Mouse (Mus musculus) liver, adult (tissue): Measurements from ENCODE around the gene Cep89.

ENCODE experiments used
- GATA4 ChIP-seq: IDR thresholded peaks from 2 replicates; pipeline ENCODE4 v1.6.1; 2014; ENCODE audit warnings: mild to moderate bottlenecking, low read length; ENCODE audit not compliant: insufficient replicate concordance

Gene Cep89

DNA sequence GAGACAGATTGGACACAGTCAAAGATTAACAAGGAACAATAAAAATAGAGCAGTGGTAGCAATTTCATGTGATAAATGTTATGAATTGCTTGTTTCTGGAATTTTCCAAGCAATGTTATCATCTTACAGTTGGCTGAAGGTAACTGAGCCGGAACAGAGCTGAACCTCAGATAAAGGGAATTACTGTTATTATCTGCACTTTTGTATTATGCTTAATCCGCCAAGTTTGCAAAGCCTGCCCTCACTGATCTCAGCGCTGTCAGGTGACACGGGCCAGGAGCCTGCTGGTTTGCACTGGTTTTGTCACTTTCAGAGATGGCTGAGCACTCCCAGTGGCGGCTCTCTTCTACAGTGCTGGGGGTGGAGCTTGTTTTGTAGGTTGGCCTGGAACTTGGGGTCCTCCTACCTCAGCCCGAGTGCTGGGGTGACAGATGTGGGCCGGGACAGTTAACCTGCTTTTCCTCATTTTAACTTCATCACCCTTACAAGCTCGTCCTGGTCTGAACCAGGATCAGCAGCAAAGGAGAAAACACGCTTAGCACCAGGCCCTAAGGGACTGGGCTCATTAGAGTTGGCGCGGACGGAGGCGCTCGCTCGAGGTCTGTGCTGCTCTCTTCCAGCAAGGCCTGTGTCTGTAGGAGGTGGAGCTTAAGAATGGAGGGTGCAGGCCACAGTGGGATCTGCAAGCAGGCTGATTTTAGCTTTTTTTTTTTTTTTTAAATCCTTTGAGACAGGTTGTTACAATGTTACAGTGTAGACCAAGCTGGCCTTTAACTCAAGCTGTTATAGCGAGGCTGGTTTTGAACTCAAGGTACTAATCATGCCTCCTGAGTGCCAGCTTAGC, 23.5 kb upstream of the Cep89 start:
- TF ChIP-seq GATA4, result peak; percentile 67; the same call in 1 of the 2 replicates

- no peak for TF ChIP-seq GATA4
Measured at GRCm38 (mm10) chr7:35374265-35374664, 22.6 kb upstream of the Cep89 start.

DNA sequence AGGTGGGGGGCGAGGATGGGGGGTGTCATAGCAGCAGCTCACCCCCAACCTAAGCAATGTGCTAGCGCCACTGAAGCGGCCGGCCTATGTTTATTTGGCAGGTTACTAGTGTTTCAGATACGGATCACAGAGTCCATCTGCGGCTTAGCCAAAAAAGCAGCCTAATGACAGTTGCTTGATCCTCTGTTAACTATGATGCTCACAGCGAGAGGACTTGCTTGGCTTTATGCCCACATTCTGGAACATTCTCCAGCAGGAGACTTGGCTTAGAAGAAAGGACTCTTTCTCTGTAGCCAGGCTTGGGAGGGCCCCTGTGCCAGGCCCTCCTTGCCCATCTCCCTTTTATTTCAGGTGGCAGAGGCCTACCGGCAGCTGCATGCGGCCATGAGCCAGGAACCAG, 20.2 kb upstream of the Cep89 start:
- no peak for TF ChIP-seq GATA4

DNA sequence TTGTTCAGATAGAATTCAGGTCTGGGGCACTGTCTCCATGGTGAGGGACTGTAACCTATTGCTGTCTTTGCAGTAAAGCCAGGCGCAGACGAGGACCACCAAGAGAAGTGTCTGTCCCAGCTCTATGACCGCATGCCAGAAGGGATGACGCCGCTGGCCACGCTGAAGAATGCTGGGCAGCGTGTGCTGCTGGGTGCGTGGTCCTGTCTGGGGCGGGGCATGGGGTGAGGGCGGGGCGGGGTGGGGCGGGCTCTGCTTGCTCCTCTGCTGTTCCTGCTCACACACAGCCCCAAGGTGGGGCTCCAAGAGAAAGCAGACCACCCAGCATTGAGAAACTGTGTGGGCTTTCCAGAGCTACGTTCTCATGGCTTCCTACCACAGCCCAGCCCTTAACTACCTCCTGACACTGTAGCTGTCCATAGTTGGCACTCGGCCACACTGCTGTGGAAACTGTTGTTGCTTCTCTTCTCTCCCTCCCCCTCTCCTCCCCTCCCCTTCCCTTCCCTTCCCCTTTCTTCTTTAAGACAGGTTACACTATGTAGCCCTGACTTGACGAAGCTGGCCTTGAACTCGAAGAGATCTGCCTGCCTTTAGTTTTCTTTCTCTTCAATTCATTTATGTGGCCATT, 17.2 kb upstream of the Cep89 start:
- TF ChIP-seq GATA4, result no peak

DNA sequence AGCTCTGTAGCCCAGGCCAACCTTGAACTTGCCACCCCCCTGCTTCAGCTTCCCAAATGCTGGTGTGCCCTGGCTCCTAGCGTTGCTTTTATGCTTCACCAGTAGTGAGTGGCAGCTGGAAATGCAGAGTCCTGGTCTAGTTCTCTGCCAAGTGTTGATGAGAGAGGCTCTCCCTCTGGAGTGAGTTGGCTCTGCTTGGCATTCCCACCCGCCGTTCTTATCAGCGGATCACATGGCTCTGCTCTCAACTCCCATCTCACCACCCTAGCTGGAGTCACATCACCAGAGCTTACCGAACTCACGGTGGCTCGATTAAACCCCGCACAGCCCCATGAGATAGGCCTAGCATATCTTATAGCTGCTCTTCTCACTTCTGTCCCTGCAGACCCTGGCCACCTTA, 16.5 kb upstream of the Cep89 start:
- TF ChIP-seq GATA4, result no peak

- no peak for TF ChIP-seq GATA4
Measured at GRCm38 (mm10) chr7:35381861-35382260, 15.0 kb upstream of the Cep89 start.

DNA sequence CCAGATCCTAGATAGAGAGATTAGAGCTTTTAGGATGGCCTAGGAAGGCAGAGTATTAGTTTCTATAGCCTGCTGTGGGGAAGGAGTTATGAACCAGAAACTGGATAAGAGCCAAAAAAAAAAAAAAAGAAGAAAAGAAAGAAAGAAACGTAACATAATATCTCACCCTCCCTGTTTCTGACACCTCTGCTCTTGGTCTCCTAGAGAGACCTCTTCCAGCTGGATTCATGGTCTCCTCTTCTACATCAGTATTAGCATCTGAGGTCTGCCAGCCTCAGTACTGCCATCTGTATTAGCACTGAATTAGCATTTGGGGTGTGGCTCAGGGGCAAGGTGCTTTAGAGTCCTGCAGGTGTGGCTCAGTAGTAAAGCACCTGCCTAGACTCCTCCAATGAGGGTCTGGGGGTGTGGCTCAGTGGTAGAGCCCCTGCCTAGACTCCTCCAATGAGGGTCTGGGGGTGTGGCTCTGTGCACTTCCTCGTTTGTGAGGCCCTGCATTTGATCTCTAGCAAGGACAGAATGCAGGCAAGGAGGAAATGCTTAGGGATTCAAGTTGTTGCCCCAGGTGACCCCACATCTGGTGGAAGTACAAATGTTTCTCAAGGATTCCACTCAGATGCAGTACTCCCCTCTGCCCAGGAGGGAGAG, 14.0 kb upstream of the Cep89 start:
- TF ChIP-seq GATA4, result no peak

DNA sequence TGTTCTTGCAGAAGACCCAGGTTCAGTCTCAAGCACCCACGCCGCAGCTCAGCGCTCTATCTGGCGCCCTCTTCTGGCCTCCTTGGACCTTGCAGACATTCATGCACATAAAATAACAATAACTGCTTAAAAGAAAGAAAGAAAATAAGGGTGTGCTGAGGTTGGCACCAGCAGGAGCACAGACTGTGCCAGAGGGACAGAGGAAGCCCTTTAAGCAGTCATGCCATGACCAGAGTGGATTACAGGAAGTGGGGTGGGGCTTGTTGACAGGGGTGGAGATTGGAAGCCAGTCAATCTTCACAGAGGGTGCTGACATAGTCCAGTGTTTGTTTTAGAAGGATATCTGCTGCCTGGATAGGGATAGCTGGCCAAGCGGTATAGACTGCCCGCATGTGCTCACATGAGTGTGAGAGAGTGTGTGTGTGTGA, 10.3 kb upstream of the Cep89 start:
- no peak for TF ChIP-seq GATA4

DNA sequence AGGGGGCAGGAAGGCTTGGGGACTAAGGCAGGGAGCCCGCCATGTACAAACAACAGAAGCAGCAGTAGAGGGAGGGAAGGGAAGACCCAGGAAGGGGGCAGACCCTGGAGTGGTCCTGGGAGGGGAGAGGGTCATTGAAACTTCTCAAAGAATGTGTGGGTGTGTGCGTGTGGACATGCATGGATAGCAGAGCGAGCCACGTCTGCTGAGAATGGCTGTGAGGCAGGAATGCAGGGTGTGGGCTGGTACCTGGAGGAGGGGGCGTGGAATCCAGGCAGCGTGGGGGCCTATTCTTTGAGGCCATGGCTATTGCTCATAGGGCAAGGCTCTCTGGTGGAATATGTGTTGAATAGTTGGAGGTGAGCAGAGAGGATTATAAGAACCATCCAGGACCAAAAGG, 8.1 kb upstream of the Cep89 start:
- TF ChIP-seq GATA4, result no peak

- no peak for TF ChIP-seq GATA4
Measured at GRCm38 (mm10) chr7:35392935-35393334, 3.9 kb upstream of the Cep89 start.

DNA sequence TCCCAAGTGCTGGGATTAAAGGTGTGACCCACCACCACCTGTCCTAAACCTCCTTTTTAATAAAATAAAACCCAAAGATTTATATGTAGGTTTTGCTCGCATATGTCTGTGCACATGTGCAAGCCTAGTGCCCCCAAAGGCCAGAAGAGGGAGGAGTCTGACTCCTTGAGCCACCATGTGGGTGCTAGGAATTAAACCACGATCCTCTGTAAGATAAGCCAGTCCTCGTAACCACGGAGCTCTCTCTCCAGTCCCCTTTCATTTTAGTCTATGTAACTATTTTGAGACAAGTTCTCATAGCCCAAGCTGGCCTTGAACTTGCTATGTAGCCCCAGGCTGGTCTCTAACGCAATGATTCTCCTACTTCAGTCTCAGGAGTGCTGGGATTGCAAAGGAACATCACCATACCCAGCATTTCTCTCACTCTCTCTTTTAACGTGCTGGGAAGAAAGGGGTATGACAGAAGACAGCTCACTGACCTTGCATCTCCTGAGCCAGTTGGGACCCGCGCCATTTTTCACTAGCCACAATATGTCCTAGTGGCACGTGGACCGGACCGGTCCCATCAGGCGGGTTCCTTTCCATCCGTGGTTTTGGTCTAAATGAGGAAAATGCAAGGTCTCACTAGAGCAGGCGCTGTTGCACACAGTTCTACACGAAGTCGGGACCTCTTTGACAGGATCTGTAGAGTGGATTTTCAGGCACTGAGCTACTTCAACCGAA, 940 bp upstream of the Cep89 start:
- no peak for TF ChIP-seq GATA4

- no peak for TF ChIP-seq GATA4
Measured at GRCm38 (mm10) chr7:35401169-35401568, 4.3 kb downstream of the Cep89 start.

- TF ChIP-seq GATA4, result no peak
Measured at GRCm38 (mm10) chr7:35415226-35415625, 18.4 kb downstream of the Cep89 start.

DNA sequence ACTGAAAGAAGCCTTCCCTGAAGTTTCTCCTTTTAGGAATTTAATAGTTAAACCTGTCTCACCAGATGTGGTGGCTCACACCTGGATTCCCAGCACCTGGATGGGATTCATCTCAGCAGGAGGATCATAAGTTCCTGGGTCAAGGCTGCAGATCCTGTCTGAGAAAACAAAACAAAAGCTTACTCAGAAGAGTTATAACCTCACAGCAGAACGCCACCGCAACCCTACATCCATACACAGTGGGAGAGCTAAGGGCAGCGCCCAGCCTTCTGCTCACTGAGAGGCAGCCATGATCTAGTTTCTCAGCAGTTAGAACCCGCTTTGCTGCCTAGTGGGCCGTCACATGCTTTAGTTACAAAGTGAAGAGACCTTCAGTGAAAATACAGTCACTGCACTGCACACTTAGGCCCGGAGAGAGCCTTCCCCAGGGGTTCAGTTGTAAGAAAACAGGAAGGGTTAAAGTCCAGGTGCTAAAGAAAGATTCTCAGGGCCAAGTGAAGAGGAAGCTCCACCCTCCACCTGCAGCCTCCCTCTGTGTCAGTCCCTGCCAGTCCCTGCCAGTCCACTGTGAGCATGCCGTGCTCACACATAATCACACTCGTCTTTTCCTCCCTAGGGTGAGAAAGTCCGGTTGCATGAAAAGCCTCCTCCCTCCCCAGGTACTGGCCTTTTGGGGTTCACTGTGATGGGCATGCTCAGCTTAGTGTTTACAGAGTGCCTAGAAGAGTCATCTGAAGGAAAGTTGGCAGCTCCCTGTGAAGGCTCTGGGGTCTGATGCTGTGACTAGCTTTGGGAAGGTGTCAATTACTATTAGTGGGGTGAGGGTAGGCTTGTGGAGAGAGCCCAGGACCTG, 19.2 kb downstream of the Cep89 start:
- TF ChIP-seq GATA4, result no peak

DNA sequence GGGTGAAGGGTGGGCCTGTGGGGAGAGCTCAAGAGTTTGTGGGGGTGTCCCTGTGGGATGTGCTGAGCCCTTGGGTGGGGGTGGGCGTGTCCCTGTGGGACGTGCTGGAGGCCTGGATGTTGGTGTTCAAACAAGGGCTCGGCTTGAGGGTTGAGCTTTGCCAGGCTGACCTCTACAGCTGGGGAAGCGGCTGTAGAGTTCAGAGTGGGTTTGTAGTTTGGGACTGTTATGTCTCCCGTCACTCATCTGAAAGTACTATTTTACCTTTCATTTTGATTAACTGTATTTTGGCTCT, 19.8 kb downstream of the Cep89 start:
- no peak for TF ChIP-seq GATA4
